Mouse (Mus musculus) liver, embryonic 13.5 days (tissue): ENCODE data around the gene Bcl9l. TPM values are rescaled to one million over a fixed set of nuclear protein-coding genes. Genes with fewer than 3 reads are reported as not detected.

Experiments
- ATAC-seq: fragments of 200-750 bp; cut with Nextera tagmentation; 2 replicates; pipeline ENCODE4 v1.8.0; 2017; ENCODE audit warnings: low read depth, mild to moderate bottlenecking, moderate number of reproducible peaks, moderate library complexity
- DNase-seq: peaks from one replicate; pipeline ENCODE4 v3.0.0; 2022
- H3K27ac ChIP-seq: fragments of 300-500 bp; sonication (generic); 2 replicates; pipeline ENCODE4 v1.5.1; 2015; ENCODE audit warnings: moderate library complexity, mild to moderate bottlenecking, inconsistent platforms
- H3K27me3 ChIP-seq: fragments of 300-500 bp; sonication (generic); 2 replicates; pipeline ENCODE4 v1.6.1; 2015; ENCODE audit warnings: mild to moderate bottlenecking, inconsistent platforms
- H3K36me3 ChIP-seq: fragments of 300-500 bp; sonication (generic); 2 replicates; pipeline ENCODE4 v1.6.1; 2015; ENCODE audit warnings: mild to moderate bottlenecking, inconsistent platforms
- H3K4me1 ChIP-seq: fragments of 300-500 bp; sonication (generic); replicated peaks from 2 replicates; pipeline ENCODE4 v1.6.1; 2015; ENCODE audit warnings: inconsistent platforms
- H3K4me2 ChIP-seq: fragments of 300-500 bp; sonication (generic); 2 replicates; pipeline ENCODE4 v1.6.1; 2015; ENCODE audit warnings: inconsistent platforms, mild to moderate bottlenecking, moderate library complexity
- H3K4me3 ChIP-seq: fragments of 300-500 bp; sonication (generic); replicated peaks from 2 replicates; pipeline ENCODE4 v1.5.1; 2015; ENCODE audit warnings: mild to moderate bottlenecking, inconsistent platforms
- H3K9ac ChIP-seq: fragments of 300-500 bp; sonication (generic); 2 replicates; pipeline ENCODE4 v1.6.1; 2015; ENCODE audit warnings: mild to moderate bottlenecking, inconsistent platforms
- H3K9me3 ChIP-seq: fragments of 300-500 bp; sonication (generic); replicated peaks from 2 replicates; pipeline ENCODE4 v1.6.1; 2016; ENCODE audit warnings: inconsistent platforms
- WGBS: fragments of 180-500 bp; shearing (Covaris S2); methylation state at CpG from one replicate; pipeline ENCODE4 v1.1.7; 2015; ENCODE audit not compliant: insufficient replicate concordance; 5-methylcytosine and 5-hydroxymethylcytosine counted together
- polyA plus RNA-seq: library from polyadenylated mRNA; unstranded; fragments of >200 nt; fragmentation: Nextera tagmentation; extraction: Ambion mirVana; gene quantifications from 2 replicates; pipeline ENCODE4 v1.2.1, GENCODE M21; 2015

The Bcl9l gene
- polyA plus RNA-seq, 1 experiment from 2014 or later: 1.5 TPM

GRCm38 (mm10) chr9:44484311-44485104 lies 1.9 kb downstream of the Bcl9l start:
- peak overlapping the region; percentile 77; the same call in 1 of the 2 replicates for H3K9ac ChIP-seq
- H3K9me3 ChIP-seq: no peaks in the 10 kb centered on the region
- no peak for DNase-seq
- peaks cover 72% of the 10 kb centered on the region for H3K4me1 ChIP-seq
- peak overlapping the region; percentile 48; the same call in 1 of the 2 replicates for H3K27ac ChIP-seq
- WGBS: 30% methylated on average over 7 of the region's 7 CpGs
- no peaks in the 10 kb centered on the region for H3K36me3 ChIP-seq
- ATAC-seq: no peak
- peaks cover 58% of the 10 kb centered on the region for H3K27me3 ChIP-seq
- H3K4me3 ChIP-seq: peak overlapping the region; percentile 72
- peak overlapping the region; percentile 77 for H3K4me2 ChIP-seq

GRCm38 (mm10) chr9:44485105-44485515 lies 2.5 kb downstream of the Bcl9l start:
- DNase-seq (no peak), ATAC-seq (no peak)
- H3K4me1 ChIP-seq: peaks cover 73% of the 10 kb centered on the region
- peak overlapping the region; percentile 48; the same call in 1 of the 2 replicates for H3K27ac ChIP-seq
- H3K9ac ChIP-seq: peak overlapping the region; percentile 40; the same call in 1 of the 2 replicates
- peaks cover 52% of the 10 kb centered on the region for H3K27me3 ChIP-seq
- H3K9me3 ChIP-seq: no peaks in the 10 kb centered on the region
- H3K36me3 ChIP-seq: no peaks in the 10 kb centered on the region
- peak overlapping the region; percentile 72 for H3K4me3 ChIP-seq
- WGBS: 52% methylated on average over 6 of the region's 6 CpGs
- peak overlapping the region; percentile 77 for H3K4me2 ChIP-seq

GRCm38 (mm10) chr9:44485516-44486161 lies 3.0 kb downstream of the Bcl9l start:
- Histone ChIP-seq H3K36me3 (no peaks in the 10 kb centered on the region), H3K9me3 (no peaks in the 10 kb centered on the region), H3K9ac (peak overlapping the region; percentile 40; the same call in 1 of the 2 replicates), H3K4me3 (peak overlapping the region; percentile 72), H3K27ac (peak overlapping the region; percentile 56), H3K27me3 (peaks cover 47% of the 10 kb centered on the region), H3K4me1 (peaks cover 78% of the 10 kb centered on the region), H3K4me2 (peak overlapping the region; percentile 77)
- DNase-seq (no peak), ATAC-seq (no peak)
- WGBS: 48% methylated on average over 14 of the region's 14 CpGs

DNA sequence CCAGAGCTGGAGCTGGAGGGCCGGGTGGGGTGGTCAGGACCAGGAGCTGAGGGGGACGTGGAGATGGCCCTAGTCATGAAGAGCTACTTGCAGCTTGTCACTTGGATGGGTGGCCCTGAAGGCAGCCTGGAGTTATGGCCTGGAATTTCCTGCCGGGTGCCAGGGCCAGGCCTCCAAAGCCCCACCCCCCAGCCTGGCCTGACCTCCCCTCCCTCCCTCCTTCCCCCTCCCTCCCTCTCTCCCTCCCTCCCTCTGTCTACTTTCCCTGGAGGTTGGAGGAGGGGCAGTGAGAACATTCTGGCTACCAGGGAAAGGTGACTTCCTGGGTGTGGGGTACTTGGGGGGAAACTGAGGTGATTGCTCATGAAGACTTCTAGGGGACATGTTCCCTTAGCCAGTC lies 3.7 kb downstream of the Bcl9l start:
- Histone ChIP-seq H3K4me3 (peak overlapping the region; percentile 72), H3K9me3 (no peaks in the 10 kb centered on the region), H3K36me3 (no peaks in the 10 kb centered on the region), H3K9ac (peak overlapping the region; percentile 4; the same call in 1 of the 2 replicates), H3K4me2 (peak overlapping the region; percentile 77), H3K4me1 (peaks cover 85% of the 10 kb centered on the region), H3K27me3 (peaks cover 40% of the 10 kb centered on the region), H3K27ac (peak overlapping the region; percentile 81)
- 39% methylated on average over 3 of the region's 3 CpGs for WGBS
- no peak for ATAC-seq
- no peak for DNase-seq

DNA sequence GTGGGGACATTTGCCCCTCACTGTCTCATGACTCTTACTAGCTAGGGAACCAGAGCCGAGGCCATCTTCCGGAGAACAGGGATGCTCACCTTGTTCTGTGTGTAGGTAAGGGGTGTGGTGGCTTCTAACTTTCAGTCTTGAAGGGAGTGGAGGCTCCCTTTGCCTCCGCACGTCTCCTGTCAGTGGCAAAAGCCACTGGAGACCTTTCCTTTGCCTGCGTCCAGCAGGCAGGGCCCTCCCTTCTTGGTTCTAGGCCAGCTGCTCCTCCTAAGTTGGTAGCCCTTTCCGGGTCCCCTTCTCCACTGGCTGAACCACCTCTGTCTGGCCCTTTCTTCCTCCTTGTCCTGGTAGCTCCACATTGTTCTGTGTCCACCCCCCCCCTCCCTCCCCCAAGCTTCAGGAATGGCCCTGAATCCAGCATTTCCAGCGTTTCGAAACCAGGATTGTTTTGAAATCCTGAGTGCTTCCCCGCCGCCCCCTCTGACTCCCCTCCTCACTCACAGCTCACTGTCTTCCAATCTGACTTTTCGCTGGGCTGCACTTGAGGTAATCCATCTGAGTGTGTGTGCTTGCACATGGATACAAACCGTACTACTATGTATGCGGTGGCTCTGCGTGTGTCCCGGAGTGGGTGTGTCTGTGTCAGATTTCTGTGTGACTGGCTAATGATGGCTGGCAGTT lies 4.3 kb downstream of the Bcl9l start:
- H3K4me3 ChIP-seq: peak overlapping the region; percentile 31
- no peaks in the 10 kb centered on the region for H3K9me3 ChIP-seq
- H3K9ac ChIP-seq: no peak overlapping the region
- H3K27me3 ChIP-seq: peaks cover 35% of the 10 kb centered on the region
- DNase-seq: no peak
- H3K27ac ChIP-seq: peak overlapping the region; percentile 81
- peak overlapping the region; percentile 77 for H3K4me2 ChIP-seq
- peaks cover 90% of the 10 kb centered on the region for H3K4me1 ChIP-seq
- ATAC-seq: no peak
- WGBS: 51% methylated on average over 15 of the region's 15 CpGs
- no peaks in the 10 kb centered on the region for H3K36me3 ChIP-seq

DNA sequence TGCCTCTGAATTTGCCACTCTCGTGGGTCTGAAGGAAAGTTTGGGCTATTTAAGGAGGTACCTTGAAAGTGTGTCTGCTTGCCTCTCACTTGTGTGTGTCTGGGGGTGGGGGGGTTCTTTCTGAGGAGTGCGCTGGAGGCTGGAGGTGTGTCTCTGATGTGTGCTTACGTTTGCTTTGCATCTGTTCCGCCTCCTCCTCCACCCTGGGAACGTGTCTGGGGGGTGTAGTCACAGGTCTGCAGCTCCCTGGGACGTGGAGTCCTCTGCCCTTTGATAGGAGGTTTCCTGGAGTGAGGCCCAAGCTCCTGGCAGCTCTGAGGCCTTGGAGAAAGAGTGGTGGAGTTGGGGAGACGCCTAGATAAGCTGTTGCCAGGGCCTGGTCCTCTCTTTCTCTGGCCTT lies 4.8 kb downstream of the Bcl9l start:
- H3K9me3 ChIP-seq: no peaks in the 10 kb centered on the region
- H3K4me2 ChIP-seq: peak overlapping the region; percentile 77
- no peak overlapping the region for H3K9ac ChIP-seq
- peak overlapping the region; percentile 81 for H3K27ac ChIP-seq
- peaks cover 29% of the 10 kb centered on the region for H3K27me3 ChIP-seq
- WGBS: 26% methylated on average over 7 of the region's 7 CpGs
- H3K4me1 ChIP-seq: peaks cover 91% of the 10 kb centered on the region
- DNase-seq (no peak), ATAC-seq (no peak)
- H3K4me3 ChIP-seq: peak overlapping the region; percentile 31
- H3K36me3 ChIP-seq: no peaks in the 10 kb centered on the region

DNA sequence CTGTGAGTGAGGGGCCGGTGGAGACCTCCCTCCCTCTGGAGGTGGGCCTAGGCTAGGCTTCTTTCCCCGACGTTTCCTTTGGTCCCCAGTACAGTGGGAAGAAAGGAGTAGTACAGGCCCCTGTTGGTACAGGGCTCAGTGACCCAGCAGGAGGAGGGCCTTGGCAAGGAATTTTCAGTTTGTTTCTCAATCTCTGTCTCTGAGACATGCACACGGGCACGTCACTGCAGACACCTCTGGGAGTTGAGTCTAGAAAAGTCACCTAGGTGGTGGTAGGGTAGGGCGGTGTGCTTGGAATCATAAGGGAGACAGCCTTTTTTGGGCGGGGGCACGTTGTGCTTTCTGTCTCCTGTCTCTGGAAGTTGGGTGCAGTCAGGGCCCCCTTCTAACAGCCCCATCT lies 5.8 kb downstream of the Bcl9l start:
- ATAC-seq (no peak), DNase-seq (no peak)
- Histone ChIP-seq H3K27me3 (peaks cover 19% of the 10 kb centered on the region), H3K9ac (0 out of 2 replicates have a peak overlapping the region, but pooled peaks have one; percentile 35), H3K9me3 (no peaks in the 10 kb centered on the region), H3K4me3 (no peak overlapping the region), H3K4me2 (peak overlapping the region; percentile 77), H3K36me3 (no peaks in the 10 kb centered on the region), H3K4me1 (peaks cover 95% of the 10 kb centered on the region), H3K27ac (peak overlapping the region; percentile 81)
- WGBS: 39% methylated on average over 8 of the region's 8 CpGs

GRCm38 (mm10) chr9:44488855-44489381 lies 6.3 kb downstream of the Bcl9l start:
- ATAC-seq (peak; percentile 30), DNase-seq (no peak)
- peaks cover 14% of the 10 kb centered on the region for H3K27me3 ChIP-seq
- H3K36me3 ChIP-seq: no peaks in the 10 kb centered on the region
- WGBS: 34% methylated on average over 5 of the region's 5 CpGs
- H3K4me2 ChIP-seq: peak overlapping the region; percentile 77
- H3K27ac ChIP-seq: peak overlapping the region; percentile 81
- peak overlapping the region; percentile 35 for H3K9ac ChIP-seq
- peaks cover 95% of the 10 kb centered on the region for H3K4me1 ChIP-seq
- H3K9me3 ChIP-seq: no peaks in the 10 kb centered on the region
- peak overlapping the region; percentile 21 for H3K4me3 ChIP-seq

DNA sequence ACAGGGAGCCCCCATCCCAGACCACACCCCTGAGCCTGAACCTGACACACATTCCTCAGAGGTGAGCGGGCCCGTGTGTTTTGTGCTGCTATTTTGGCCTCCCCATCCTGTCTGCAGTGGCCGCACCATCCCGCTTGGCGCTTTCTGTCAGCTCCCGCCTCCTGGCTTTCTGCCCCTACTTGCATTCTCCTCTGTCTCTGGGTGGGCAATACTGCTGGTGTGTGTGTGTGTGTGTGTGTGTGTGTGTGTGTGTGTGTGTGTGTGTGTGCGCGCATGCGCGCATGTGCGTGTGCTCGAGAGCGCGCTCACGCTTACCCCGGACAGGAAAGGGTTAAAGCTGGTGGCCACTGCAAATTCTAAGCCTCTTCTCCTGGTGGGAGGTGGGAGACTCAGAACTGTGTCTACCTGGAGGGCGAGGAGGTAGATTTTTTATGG lies 7.0 kb downstream of the Bcl9l start:
- DNase-seq: no peak
- H3K36me3 ChIP-seq: no peaks in the 10 kb centered on the region
- peak overlapping the region; percentile 35; the same call in 1 of the 2 replicates for H3K9ac ChIP-seq
- WGBS: 43% methylated on average over 17 of the region's 17 CpGs
- H3K4me1 ChIP-seq: peaks cover 95% of the 10 kb centered on the region
- H3K4me2 ChIP-seq: peak overlapping the region; percentile 77
- peak overlapping the region; percentile 21 for H3K4me3 ChIP-seq
- no peaks in the 10 kb centered on the region for H3K9me3 ChIP-seq
- H3K27me3 ChIP-seq: peaks cover 7% of the 10 kb centered on the region; the same call in 1 of the 2 replicates
- H3K27ac ChIP-seq: peak overlapping the region; percentile 81
- no peak for ATAC-seq

DNA sequence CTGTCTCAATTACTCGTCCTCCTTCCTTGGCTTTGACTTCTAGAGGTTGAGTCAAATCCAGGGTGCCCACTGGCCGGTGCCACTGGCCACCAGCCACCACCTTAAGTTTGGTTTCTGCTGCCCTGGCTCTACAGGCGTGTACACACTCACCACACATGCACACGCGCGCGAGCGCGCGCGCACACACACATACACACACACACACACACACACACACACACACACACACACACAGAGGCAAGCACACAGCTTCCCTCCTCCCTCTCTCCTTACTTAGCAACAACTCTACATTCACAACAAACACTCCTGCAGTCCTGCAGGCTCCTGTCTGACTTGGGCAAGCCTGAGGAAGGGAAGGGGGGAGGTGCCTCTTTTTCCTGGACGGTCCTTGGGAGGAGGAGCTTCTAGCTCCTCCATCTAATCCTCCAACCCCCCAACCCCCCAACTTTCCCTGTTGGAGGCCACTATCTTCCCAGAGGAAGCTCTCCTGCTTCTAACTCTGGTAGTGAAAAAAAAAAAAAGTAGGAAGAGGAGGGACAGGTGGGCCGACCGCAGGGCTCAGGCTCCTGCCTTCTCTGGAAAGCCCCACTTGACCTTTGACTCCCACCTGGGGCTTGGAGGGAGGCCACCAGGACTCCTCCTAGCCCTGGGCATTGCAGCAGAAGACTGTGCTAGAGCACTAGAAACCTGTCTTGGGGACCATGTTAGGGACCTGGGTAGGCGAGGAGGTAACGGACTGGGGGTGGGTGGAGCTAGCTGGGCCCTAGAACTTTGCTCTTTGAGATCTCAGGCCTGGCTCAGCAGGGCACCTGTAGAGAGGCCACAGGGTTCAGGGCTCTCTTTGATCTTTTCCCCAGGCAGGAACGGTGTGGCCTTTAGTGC lies 7.7 kb downstream of the Bcl9l start:
- peak overlapping the region; percentile 21; the same call in 1 of the 2 replicates for H3K4me3 ChIP-seq
- H3K27me3 ChIP-seq: 0 out of 2 replicates have a peak, but pooled peaks cover under 1% of the 10 kb centered on the region
- ATAC-seq: peak; percentile 45
- H3K9me3 ChIP-seq: no peaks in the 10 kb centered on the region
- H3K4me1 ChIP-seq: peaks cover 95% of the 10 kb centered on the region
- no peaks in the 10 kb centered on the region for H3K36me3 ChIP-seq
- no peak for DNase-seq
- WGBS: 50% methylated on average over 17 of the region's 17 CpGs
- H3K9ac ChIP-seq: 0 out of 2 replicates have a peak overlapping the region, but pooled peaks have one; percentile 35
- peak overlapping the region; percentile 81 for H3K27ac ChIP-seq
- peak overlapping the region; percentile 77 for H3K4me2 ChIP-seq
